Mouse (Mus musculus) liver, postnatal 0 days (tissue): ENCODE measurements around the gene Acot13.
"Not testable (repeated sequence)": the region's sequence is repeated elsewhere in the genome, so short reads cannot be mapped to it uniquely, and the experiment has no call there.

Experiments used
- CTCF ChIP-seq: sonication (generic); IDR thresholded peaks from 2 replicates; pipeline ENCODE4 v1.5.1; 2016; ENCODE audit warnings: antibody characterized with exemption, low read depth
- EP300 ChIP-seq: IDR thresholded peaks from 2 replicates; pipeline ENCODE4 v1.6.1; 2016; ENCODE audit warnings: antibody characterized with exemption, low read depth, mild to moderate bottlenecking

GRCm38 (mm10) chr13:24837765-24838164, 6.4 kb upstream of the Acot13 start:
- not testable (repeated sequence) for TF ChIP-seq CTCF, EP300
